Mouse (Mus musculus) retina, postnatal 7 days (tissue): ENCODE data around the gene Gm21974.
"Not testable (repeated sequence)": the region's sequence is repeated elsewhere in the genome, so short reads cannot be mapped to it uniquely, and the experiment has no call there.

Experiments used
- DNase-seq: peaks from one replicate; pipeline ENCODE4 v3.0.0-alpha.2; 2012; ENCODE audit warnings: low read depth, low spot score

Gene Gm21974

GRCm38 (mm10) chr7:127876467-127877348 lies 18.5 kb downstream of the Gm21974 start, which contains the start of gene Zfp668:
Gene Zfp668 (minus strand): TSS chr7:127876828.
- DNase-seq: peak; percentile 94

GRCm38 (mm10) chr7:127876041-127876466 lies 19.2 kb downstream of the Gm21974 start, which contains the start of gene Zfp646:
Gene Zfp646 (plus strand): TSS chr7:127876221.
- peak; percentile 85 for DNase-seq

- DNase-seq: peak; percentile 90
Observed at GRCm38 (mm10) chr7:127875627-127876001, 19.6 kb downstream of the Gm21974 start.

- no peak for DNase-seq
Observed at GRCm38 (mm10) chr7:127874812-127875626, 20.2 kb downstream of the Gm21974 start.

GRCm38 (mm10) chr7:127870136-127870821 lies 25.0 kb downstream of the Gm21974 start:
- DNase-seq: no peak

- DNase-seq: peak; percentile 93
Observed at GRCm38 (mm10) chr7:127869149-127869810, 26.0 kb downstream of the Gm21974 start.

GRCm38 (mm10) chr7:127867641-127868040 lies 27.6 kb downstream of the Gm21974 start:
- DNase-seq: no peak

GRCm38 (mm10) chr7:127866434-127866833 lies 28.8 kb downstream of the Gm21974 start:
- DNase-seq: no peak

GRCm38 (mm10) chr7:127858258-127858657 lies 37.0 kb downstream of the Gm21974 start:
- no peak for DNase-seq

GRCm38 (mm10) chr7:127850906-127851305 lies 44.3 kb downstream of the Gm21974 start:
- DNase-seq: no peak

GRCm38 (mm10) chr7:127849973-127850875 lies 45.0 kb downstream of the Gm21974 start:
- DNase-seq: no peak

GRCm38 (mm10) chr7:127842001-127842718 lies 53.1 kb downstream of the Gm21974 start:
- peak; percentile 42 for DNase-seq

- DNase-seq: peak; percentile 87
Observed at GRCm38 (mm10) chr7:127841340-127842000, 53.8 kb downstream of the Gm21974 start.

GRCm38 (mm10) chr7:127840886-127841285 lies 54.4 kb downstream of the Gm21974 start:
- DNase-seq: no peak

GRCm38 (mm10) chr7:127840031-127840430 lies 55.2 kb downstream of the Gm21974 start:
- not testable (repeated sequence) for DNase-seq

GRCm38 (mm10) chr7:127837878-127838277 lies 57.4 kb downstream of the Gm21974 start:
- not testable (repeated sequence) for DNase-seq

GRCm38 (mm10) chr7:127837473-127837872 lies 57.8 kb downstream of the Gm21974 start:
- DNase-seq: no peak
